Mouse (Mus musculus) spleen, adult 2 months (tissue): ENCODE data around the gene H2al1h.
"Not testable (repeated sequence)": the region's sequence is repeated elsewhere in the genome, so short reads cannot be mapped to it uniquely, and the experiment has no call there.

ENCODE experiments used
- CTCF ChIP-seq: fragments of 200-500 bp; IDR thresholded peaks from 2 replicates; pipeline ENCODE4 v1.5.1; 2011; ENCODE audit warnings: mild to moderate bottlenecking, inconsistent platforms; ENCODE audit not compliant: insufficient read depth, insufficient read length, insufficient replicate concordance; ENCODE audit errors: extremely low read depth
- POLR2A ChIP-seq: fragments of 200-500 bp; IDR thresholded peaks from 2 replicates; pipeline ENCODE4 v1.6.1; 2011; ENCODE audit warnings: low read depth, low read length, inconsistent platforms

DNA sequence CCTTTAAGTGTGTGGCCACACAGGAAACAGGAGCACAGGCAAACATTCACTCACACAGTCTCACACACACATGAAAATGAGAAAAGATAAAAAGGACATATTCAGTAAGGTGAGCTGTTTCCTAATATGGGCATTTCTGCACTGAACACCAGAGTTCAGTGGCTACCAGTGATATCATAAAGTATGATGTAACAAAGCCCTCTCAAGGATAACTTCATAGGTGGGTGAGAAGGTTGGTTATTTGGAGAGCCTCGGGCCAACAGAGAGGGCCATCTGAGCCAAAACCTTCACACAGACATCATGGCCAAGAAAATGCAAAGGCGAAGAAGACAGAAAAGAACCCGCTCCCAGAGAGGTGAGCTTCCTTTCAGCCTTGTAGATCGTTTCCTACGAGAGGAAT, 3.1 kb downstream of the H2al1h start, which contains the start of gene H2al1i:
- not testable (repeated sequence) for TF ChIP-seq CTCF, POLR2A
